Comparison of ENCODE assay signal across 9 mouse cellular contexts in the genomic region with DNA sequence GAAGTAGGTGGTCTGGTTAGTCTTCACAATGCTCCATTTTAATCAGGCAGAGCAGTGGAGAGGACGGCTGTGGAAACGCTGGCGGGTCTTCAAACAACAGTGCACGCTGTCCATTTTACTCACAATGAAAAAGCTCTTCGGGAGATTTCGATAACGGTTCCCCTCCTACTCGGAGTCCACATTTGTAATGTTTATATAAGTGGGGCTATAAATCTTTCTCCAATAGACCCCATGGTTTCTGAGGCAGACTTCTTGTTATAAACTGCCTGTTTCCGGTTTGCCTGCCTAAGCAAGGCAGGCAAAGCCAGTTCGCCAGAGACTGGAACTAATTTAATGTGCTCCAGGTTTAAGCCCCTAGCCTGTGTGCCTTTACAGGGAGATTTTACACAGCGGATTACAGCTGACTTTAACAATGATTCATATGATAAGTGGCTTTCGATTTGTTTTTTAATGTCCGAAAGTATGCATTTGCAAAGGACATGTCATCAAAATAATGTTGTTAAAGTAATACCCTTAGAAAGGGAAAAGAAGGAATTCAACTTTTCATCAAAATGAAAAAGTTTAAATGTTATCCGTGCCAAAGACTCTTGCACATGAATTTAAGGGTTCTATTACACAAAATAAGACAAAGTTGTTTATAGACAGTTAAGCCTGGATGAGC.
DNase-seq lines count a peak whose midpoint lies in the region; ATAC-seq and TF ChIP-seq lines count a peak whose summit lies in the region.
"Had no signal": no experiment of that assay in that cellular context is flagged by ENCODE, and none has a peak within 500 bp of the region (broad histone marks: within the 10 kb centered on the region; RNA-seq: fewer than 3 reads in every experiment).

No protein-coding gene starts in this region.

- H3K36me3 ChIP-seq in kidney, adult 2 months (ENCODE audit: control insufficient read depth, insufficient read depth, low read length) = no peaks in the 10 kb centered on the region
- H3K36me3 ChIP-seq in forebrain, embryonic 10.5 days (replicated peaks) = no peaks in the 10 kb centered on the region
- no peaks in the 10 kb centered on the region for H3K36me3 ChIP-seq in intestine, postnatal 0 days (ENCODE audit: control insufficient read depth, insufficient read depth)
- no peaks in the 10 kb centered on the region for H3K36me3 ChIP-seq in neural tube, embryonic 15.5 days
- no peaks in the 10 kb centered on the region for H3K36me3 ChIP-seq in thymus, adult 2 months (ENCODE audit: control insufficient read depth, insufficient read depth, low read length)
- H3K36me3 ChIP-seq: liver, embryonic 15.5 days had no signal

- H3K9me3 ChIP-seq in forebrain, embryonic 10.5 days = no peaks in the 10 kb centered on the region
- H3K9me3 ChIP-seq in intestine, postnatal 0 days (ENCODE audit: control insufficient read depth) = no peaks in the 10 kb centered on the region
- no peaks in the 10 kb centered on the region for H3K9me3 ChIP-seq in neural tube, embryonic 15.5 days (replicated peaks)
- H3K9me3 ChIP-seq: liver, embryonic 15.5 days had no signal

- H3K4me1 ChIP-seq in kidney, adult 2 months (ENCODE audit: control insufficient read depth, insufficient read depth, low read length) = no peaks in the 10 kb centered on the region
- peaks cover 8% of the 10 kb centered on the region; the same call in 1 of the 2 replicates for H3K4me1 ChIP-seq in forebrain, embryonic 10.5 days
- H3K4me1 ChIP-seq in intestine, postnatal 0 days (replicated peaks; ENCODE audit: control insufficient read depth, insufficient read depth, low read length) = no peaks in the 10 kb centered on the region
- peaks cover 9% of the 10 kb centered on the region for H3K4me1 ChIP-seq in neural tube, embryonic 15.5 days
- H3K4me1 ChIP-seq in thymus, adult 2 months (replicated peaks; ENCODE audit: control insufficient read depth, insufficient read depth, low read length) = no peaks in the 10 kb centered on the region
- H3K4me1 ChIP-seq: liver, embryonic 15.5 days had no signal

- H3K27ac ChIP-seq in kidney, adult 2 months (ENCODE audit: insufficient read depth, low read depth, low read length) = no peak overlapping the region
- H3K27ac ChIP-seq in forebrain, embryonic 10.5 days = peak overlapping the region; percentile 59; the same call in 1 of the 2 replicates
- no peak overlapping the region for H3K27ac ChIP-seq in intestine, postnatal 0 days (ENCODE audit: low read depth, low read length)
- H3K27ac ChIP-seq in neural tube, embryonic 15.5 days (replicated peaks) = no peak overlapping the region
- H3K27ac ChIP-seq in thymus, adult 2 months (ENCODE audit: control insufficient read depth, insufficient read depth, low read length) = no peak overlapping the region
- H3K27ac ChIP-seq: liver, embryonic 15.5 days had no signal

- no peak overlapping the region for H3K4me3 ChIP-seq in kidney, adult 2 months (ENCODE audit: insufficient read depth, low read depth, low read length)
- H3K4me3 ChIP-seq in forebrain, embryonic 10.5 days = no peak overlapping the region
- H3K4me3 ChIP-seq in intestine, postnatal 0 days (ENCODE audit: low read depth, low read length) = no peak overlapping the region
- peak overlapping the region; percentile 10; the same call in 1 of the 2 replicates for H3K4me3 ChIP-seq in neural tube, embryonic 15.5 days (replicated peaks)
- H3K4me3 ChIP-seq in thymus, adult 2 months (ENCODE audit: control insufficient read depth, insufficient read depth, low read length) = no peak overlapping the region
- H3K4me3 ChIP-seq: liver, embryonic 15.5 days had no signal

- no peak for ATAC-seq in intestine, postnatal 0 days
- ATAC-seq in neural tube, embryonic 15.5 days (ENCODE audit: low FRiP score) = no peak; the same call in 1 of the 2 replicates

- WGBS in kidney, adult 2 months = 27% methylated on average over 14 of the region's 14 CpGs
- 64% methylated on average over 14 of the region's 14 CpGs for WGBS in forebrain, embryonic 10.5 days
- 13% methylated on average over 14 of the region's 14 CpGs for WGBS in intestine, postnatal 0 days
- WGBS in neural tube, embryonic 15.5 days = 11% methylated on average over 14 of the region's 14 CpGs
- WGBS in thymus, adult 2 months = 35% methylated on average over 14 of the region's 14 CpGs

- TF ChIP-seq POLR2A in kidney, adult 2 months (IDR thresholded peaks at IDR 0.05; ENCODE audit: low read depth, low read length) = no peak
- TF ChIP-seq POLR2A in thymus, adult 2 months (IDR thresholded peaks at IDR 0.05; ENCODE audit: control insufficient read depth, extremely low read depth, insufficient read depth, low read length, poor library complexity) = no peak

- no peaks in the 10 kb centered on the region for H3K27me3 ChIP-seq in kidney, adult 2 months (replicated peaks; ENCODE audit: control insufficient read depth, insufficient read depth, low read length)
- no peaks in the 10 kb centered on the region for H3K27me3 ChIP-seq in forebrain, embryonic 10.5 days (ENCODE audit: poor library complexity, severe bottlenecking)
- H3K27me3 ChIP-seq in intestine, postnatal 0 days (replicated peaks; ENCODE audit: control insufficient read depth, insufficient read depth, low read length) = no peaks in the 10 kb centered on the region
- H3K27me3 ChIP-seq in neural tube, embryonic 15.5 days (replicated peaks) = peaks cover 13% of the 10 kb centered on the region
- H3K27me3 ChIP-seq in thymus, adult 2 months (ENCODE audit: control insufficient read depth, insufficient read depth, low read length) = no peaks in the 10 kb centered on the region
- H3K27me3 ChIP-seq: liver, embryonic 15.5 days had no signal

- H3K9ac ChIP-seq in intestine, postnatal 0 days (ENCODE audit: low read depth, low read length) = no peak overlapping the region
- no peak overlapping the region for H3K9ac ChIP-seq in neural tube, embryonic 15.5 days (replicated peaks)
- H3K9ac ChIP-seq: liver, embryonic 15.5 days had no signal

- H3K4me2 ChIP-seq in intestine, postnatal 0 days (replicated peaks; ENCODE audit: low read depth) = peak overlapping the region; percentile 30; the same call in 1 of the 2 replicates
- peak overlapping the region; percentile 46 for H3K4me2 ChIP-seq in neural tube, embryonic 15.5 days
- H3K4me2 ChIP-seq: liver, embryonic 15.5 days had no signal

- peak; percentile 20 for DNase-seq in kidney, postnatal 14 days
- DNase-seq in kidney, adult 2 months = no peak
- DNase-seq in forebrain, embryonic 10.5 days (ENCODE audit: extremely low spot score, low spot score) = no peak
- no peak for DNase-seq in left cerebral cortex, adult 9 months (ENCODE audit: low spot score in 2 of 2)
- no peak for DNase-seq in thymus, adult 2 months
- no peak for DNase-seq in left cerebral cortex, postnatal 25 days (ENCODE audit: low spot score in 2 of 2)

- intact Hi-C loops in left cerebral cortex, postnatal 25 days (cut with DNase I) = loop anchor here (2.0 to 10.0 kb wide), 4 partner anchors 121 to 724 kb away; no protein-coding TSS in a partner anchor

- TF ChIP-seq CTCF in kidney, adult 2 months (conservative IDR thresholded peaks at IDR 0.05; ENCODE audit: insufficient read depth, insufficient read length, low read depth, low read length) = no peak
- no peak for TF ChIP-seq CTCF in intestine, postnatal 0 days (IDR thresholded peaks at IDR 0.05; ENCODE audit: low read depth)
- no peak for TF ChIP-seq CTCF in thymus, adult 2 months (IDR thresholded peaks at IDR 0.05; ENCODE audit: borderline replicate concordance, control insufficient read depth, extremely low read depth, insufficient read depth, low read length, poor library complexity)
